Mouse (Mus musculus): ENCODE results near the gene Tcf3.

DNA sequence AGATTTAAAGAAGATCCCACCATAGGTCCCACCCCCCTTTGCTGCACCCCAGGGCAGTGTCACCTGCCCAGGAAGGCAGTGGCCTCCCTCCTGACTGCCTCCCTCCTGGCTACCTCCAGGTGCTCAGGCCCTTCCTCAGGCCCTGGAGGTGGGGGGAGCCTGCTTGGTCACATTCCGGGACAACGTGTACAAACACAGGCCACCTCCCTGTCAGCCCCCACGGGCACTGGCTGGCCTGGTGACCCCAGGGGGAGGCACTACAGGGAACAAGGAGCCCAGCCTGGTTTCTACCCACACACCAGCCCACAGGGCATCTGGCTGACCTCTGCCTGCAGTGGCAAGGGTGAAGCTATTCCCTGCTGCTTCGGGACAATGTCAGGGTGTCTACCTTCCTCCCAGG lies 4.5 kb upstream of the Tcf3 start:
- no peak for TF ChIP-seq CTCF (IDR thresholded peaks at IDR 0.05; ENCODE audit: extremely low read depth, insufficient read length, insufficient replicate concordance, low read depth, low read length)
- no peak for TF ChIP-seq POLR2A (IDR thresholded peaks at IDR 0.05; ENCODE audit: low read depth, low read length)

Data from small intestine, adult 2 months (tissue).